Mouse (Mus musculus): ENCODE measurements at regions not wholly inside any gene's neighbourhood (a gene's known extent, or its start where the extent isn't known, plus 50 kb on each side); places are given as distances from the start of the nearest gene placed in this dataset.

DNA sequence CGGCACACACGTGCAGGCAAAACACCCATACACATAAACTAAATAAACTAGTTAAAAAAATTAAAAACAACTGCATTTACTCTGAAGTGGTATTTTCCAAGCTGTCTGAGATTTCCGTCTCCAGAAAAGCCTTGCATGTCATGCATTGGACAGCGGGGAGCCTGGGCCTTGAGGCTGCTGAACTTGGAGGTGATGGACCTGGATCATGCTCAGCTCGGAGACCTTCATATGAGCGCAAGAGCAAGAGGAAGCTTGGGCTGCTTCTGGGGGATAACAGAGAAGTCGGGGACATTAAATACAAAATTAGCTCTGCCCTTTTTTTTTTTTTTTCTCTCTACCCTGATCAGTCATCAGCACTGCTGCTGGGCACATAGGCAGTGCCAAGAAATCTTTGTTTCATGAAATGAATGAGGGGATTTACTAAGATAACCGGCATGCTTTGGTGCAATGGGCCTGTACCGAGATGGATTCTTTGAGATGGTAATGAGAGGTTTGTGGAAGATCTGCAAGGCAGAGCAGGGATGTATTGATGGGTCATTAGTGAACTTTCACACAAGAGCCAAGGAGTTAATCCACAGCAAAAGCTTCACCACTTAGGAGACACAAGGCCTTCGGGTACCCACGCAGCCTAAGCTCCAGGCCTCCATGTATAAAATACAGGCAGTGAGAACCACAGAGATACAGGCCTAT lies 54.9 kb upstream of the Nfe2l2 start:
- TF ChIP-seq CTCF (IDR thresholded peaks at IDR 0.05; ENCODE audit: insufficient read depth, low read length), result no peak
- TF ChIP-seq POLR2A (IDR thresholded peaks at IDR 0.05; ENCODE audit: borderline replicate concordance, extremely low read depth, low read depth, low read length), result no peak
